Mouse (Mus musculus): ENCODE measurements around the gene Tradd. TPM values are rescaled to one million over a fixed set of nuclear protein-coding genes. Genes with fewer than 3 reads are reported as not detected.
"Not testable (repeated sequence)": the region's sequence is repeated elsewhere in the genome, so short reads cannot be mapped to it uniquely, and the experiment has no call there.

Tradd gene
- total RNA-seq, 2 experiments from 2014 or later, result 4.6 to 10.9 TPM

- no peak for DNase-seq (ENCODE audit: extremely low spot score in 1 of 2, low spot score in 1 of 2)
These were observed 10.7 kb downstream of the Tradd start for GRCm38 (mm10) chr8:105253766-105254151.

GRCm38 (mm10) chr8:105252680-105253537, 11.5 kb downstream of the Tradd start:
- no peak for DNase-seq (ENCODE audit: extremely low spot score in 1 of 2, low spot score in 1 of 2)

- no peak for DNase-seq (ENCODE audit: extremely low spot score in 1 of 2, low spot score in 1 of 2)
These were observed 12.5 kb downstream of the Tradd start for GRCm38 (mm10) chr8:105251954-105252353.

GRCm38 (mm10) chr8:105241016-105241415, 23.4 kb downstream of the Tradd start:
- no peak for DNase-seq (ENCODE audit: extremely low spot score in 1 of 2, low spot score in 1 of 2)

- no peak for DNase-seq (ENCODE audit: extremely low spot score in 1 of 2, low spot score in 1 of 2)
These were observed 26.8 kb downstream of the Tradd start for GRCm38 (mm10) chr8:105237442-105238142.

GRCm38 (mm10) chr8:105235206-105235605, 29.2 kb downstream of the Tradd start:
- DNase-seq (ENCODE audit: extremely low spot score in 1 of 2, low spot score in 1 of 2), result no peak

- no peak for DNase-seq (ENCODE audit: extremely low spot score in 1 of 2, low spot score in 1 of 2)
These were observed 31.1 kb downstream of the Tradd start for GRCm38 (mm10) chr8:105233126-105233935.

GRCm38 (mm10) chr8:105232321-105232693, 32.1 kb downstream of the Tradd start:
- DNase-seq (ENCODE audit: extremely low spot score in 1 of 2, low spot score in 1 of 2), result not testable (repeated sequence)

GRCm38 (mm10) chr8:105231503-105232320, 32.7 kb downstream of the Tradd start:
- no peak for DNase-seq (ENCODE audit: extremely low spot score in 1 of 2, low spot score in 1 of 2)

GRCm38 (mm10) chr8:105225917-105226316, 38.5 kb downstream of the Tradd start:
- no peak for DNase-seq (ENCODE audit: extremely low spot score in 1 of 2, low spot score in 1 of 2)

- no peak for DNase-seq (ENCODE audit: extremely low spot score in 1 of 2, low spot score in 1 of 2)
These were observed 39.2 kb downstream of the Tradd start for GRCm38 (mm10) chr8:105225272-105225593.

GRCm38 (mm10) chr8:105224413-105225271, 39.8 kb downstream of the Tradd start, which contains the start of gene D230025D16Rik:
Gene D230025D16Rik, plus strand, starts transcription at chr8:105225145.
- DNase-seq (ENCODE audit: extremely low spot score in 1 of 2, low spot score in 1 of 2), result peak; percentile 91 to 95

- peak in 1 of 2 experiments; percentile 7 for DNase-seq (ENCODE audit: extremely low spot score in 1 of 2, low spot score in 1 of 2)
These were observed 40.6 kb downstream of the Tradd start for GRCm38 (mm10) chr8:105223850-105224249.

- no peak for DNase-seq (ENCODE audit: extremely low spot score in 1 of 2, low spot score in 1 of 2)
These were observed 46.4 kb downstream of the Tradd start for GRCm38 (mm10) chr8:105217926-105218522.

GRCm38 (mm10) chr8:105214104-105214503, 50.3 kb downstream of the Tradd start:
- DNase-seq (ENCODE audit: extremely low spot score in 1 of 2, low spot score in 1 of 2), result no peak

GRCm38 (mm10) chr8:105209153-105210110, 55.0 kb downstream of the Tradd start:
- DNase-seq (ENCODE audit: extremely low spot score in 1 of 2, low spot score in 1 of 2), result no peak

All from layer of hippocampus, postnatal 25 days (tissue).